Mouse (Mus musculus): ENCODE data around the gene Lima1.
"Not testable (repeated sequence)": the region's sequence is repeated elsewhere in the genome, so short reads cannot be mapped to it uniquely, and the experiment has no call there.

Gene Lima1

GRCm38 (mm10) chr15:99835191-99835590, 40.1 kb downstream of the Lima1 start:
- no peak for DNase-seq (ENCODE audit: low read depth, low spot score)

DNA sequence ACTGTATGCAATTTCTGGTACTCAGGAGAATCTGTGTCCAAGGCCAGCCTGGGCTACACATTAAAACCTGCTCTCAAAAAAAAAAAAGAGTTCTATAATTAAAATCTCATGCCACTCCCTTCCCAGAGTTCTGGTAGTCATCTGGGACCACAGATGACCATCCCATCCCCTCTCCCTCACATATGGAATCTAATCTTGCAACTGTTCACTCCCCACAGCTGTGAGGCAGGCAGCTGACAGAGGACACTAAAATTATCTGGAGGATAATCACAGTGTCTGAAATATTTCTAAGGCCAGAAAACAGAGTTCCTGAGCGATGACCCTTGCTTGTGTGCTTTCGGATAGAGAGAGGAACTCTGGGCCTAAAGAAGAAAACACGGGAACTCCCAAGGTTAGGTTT, 40.6 kb downstream of the Lima1 start:
- no peak for DNase-seq (ENCODE audit: low read depth, low spot score)

DNA sequence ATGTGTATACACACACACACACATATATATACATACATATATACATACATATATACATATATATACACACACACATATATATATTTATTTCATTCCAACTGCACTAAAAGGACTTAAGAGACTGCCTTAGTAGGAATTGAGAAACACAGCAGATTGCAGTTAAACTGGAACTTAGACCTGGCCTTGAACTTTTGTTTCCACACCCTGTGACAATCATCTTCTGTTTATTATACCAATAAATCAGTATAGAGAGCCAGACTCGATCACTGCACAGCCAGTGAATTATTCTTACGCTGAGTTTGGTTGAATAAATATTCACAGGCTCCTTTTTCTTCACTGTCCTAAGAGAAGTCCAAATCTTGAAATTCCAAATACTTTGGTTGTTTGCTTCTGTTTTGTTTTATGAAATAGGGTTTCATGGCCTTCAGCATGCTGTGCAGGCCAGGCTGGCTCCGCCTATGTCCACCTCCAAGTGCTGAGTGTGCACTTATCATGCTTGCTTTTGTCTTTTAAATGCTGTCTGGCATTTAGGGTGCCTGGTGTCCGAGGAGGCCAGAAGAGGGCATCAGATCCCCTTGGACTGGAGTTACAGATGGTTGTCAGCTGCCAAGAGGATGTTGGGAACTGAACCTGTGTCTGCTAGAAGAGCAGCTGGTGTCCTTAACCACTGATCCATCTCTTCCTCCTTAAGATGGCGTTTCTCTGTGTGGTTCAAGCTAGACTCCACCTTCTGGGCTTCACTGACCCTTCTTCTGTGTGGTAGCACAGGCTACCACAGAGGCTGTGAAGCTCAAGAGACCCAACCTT, 41.4 kb downstream of the Lima1 start:
- DNase-seq (ENCODE audit: low read depth, low spot score): no peak

GRCm38 (mm10) chr15:99831535-99831934, 43.7 kb downstream of the Lima1 start:
- DNase-seq (ENCODE audit: low read depth, low spot score): no peak

DNA sequence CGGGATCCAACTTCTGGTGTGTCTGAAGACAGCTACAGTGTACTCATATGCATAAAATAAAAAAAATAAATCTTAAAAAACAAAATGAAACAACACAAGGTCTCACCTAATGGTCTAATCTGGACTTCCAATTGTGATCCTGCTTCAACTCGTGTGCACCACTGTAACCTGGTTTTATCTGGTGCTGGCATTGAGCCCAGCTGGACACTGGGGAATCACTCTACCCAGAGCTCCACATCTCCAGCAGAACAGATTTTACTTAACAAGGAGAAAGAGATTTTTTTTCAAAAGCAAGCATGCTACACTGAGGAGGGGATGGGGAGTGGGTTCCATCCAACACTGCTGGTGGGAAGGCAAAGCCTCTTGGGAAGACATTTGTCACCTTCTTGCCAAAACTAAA, 47.2 kb downstream of the Lima1 start:
- no peak for DNase-seq (ENCODE audit: low read depth, low spot score)

DNA sequence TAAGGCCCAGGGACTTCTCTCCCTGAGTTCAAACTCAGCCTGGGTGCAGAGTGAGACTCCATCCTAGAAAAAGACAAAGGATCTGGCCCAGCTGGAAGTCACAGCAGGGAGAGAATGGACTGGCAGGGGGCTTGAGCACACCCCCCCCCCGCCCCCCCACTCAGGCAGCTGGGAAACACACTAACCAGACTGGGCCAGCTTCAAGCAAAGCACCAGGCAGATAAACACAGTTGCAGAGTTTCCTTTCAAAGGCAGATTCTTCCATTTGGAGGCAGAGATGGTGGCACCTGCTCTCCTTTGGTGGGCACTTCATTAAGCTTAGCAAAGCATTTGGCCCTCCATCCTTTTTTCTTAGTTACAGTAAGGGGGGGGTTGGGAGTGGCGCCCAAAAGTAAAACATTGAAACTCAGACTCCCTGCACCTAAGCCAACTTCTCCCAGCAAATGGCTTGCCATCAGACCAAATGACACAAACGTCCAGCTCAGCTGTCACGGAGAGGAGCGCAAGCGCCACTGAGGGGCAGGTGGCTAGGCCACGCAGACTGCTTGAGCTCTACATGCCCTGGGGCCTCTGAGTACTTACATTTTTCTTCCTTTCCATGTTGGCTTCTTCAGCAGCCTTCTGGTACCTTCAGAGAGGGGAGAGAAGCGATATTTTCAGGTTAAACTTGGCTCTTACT, 48.9 kb downstream of the Lima1 start:
- DNase-seq (ENCODE audit: low read depth, low spot score): no peak

GRCm38 (mm10) chr15:99825211-99825610, 50.0 kb downstream of the Lima1 start:
- DNase-seq (ENCODE audit: low read depth, low spot score): no peak

- no peak for DNase-seq (ENCODE audit: low read depth, low spot score)
These were observed 51.8 kb downstream of the Lima1 start for GRCm38 (mm10) chr15:99823322-99823898.

DNA sequence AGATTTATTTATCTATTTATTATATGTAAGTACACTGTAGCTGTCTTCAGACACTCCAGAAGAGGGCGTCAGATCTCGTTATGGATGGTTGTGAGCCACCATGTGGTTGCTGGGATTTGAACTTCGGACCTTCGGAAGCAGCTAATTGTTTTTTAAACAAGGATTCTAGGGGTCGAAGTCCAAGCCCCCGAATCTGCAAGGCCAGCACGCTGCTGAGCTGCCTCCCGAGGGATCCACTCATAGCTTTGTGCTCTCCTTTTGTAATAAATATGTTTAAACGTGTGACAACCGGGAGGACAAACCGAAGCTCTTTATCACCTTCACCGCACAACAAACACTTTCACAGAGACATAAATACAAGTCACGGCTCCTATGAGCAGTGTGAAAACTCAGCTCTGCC, 52.8 kb downstream of the Lima1 start:
- not testable (repeated sequence) for DNase-seq (ENCODE audit: low read depth, low spot score)

DNA sequence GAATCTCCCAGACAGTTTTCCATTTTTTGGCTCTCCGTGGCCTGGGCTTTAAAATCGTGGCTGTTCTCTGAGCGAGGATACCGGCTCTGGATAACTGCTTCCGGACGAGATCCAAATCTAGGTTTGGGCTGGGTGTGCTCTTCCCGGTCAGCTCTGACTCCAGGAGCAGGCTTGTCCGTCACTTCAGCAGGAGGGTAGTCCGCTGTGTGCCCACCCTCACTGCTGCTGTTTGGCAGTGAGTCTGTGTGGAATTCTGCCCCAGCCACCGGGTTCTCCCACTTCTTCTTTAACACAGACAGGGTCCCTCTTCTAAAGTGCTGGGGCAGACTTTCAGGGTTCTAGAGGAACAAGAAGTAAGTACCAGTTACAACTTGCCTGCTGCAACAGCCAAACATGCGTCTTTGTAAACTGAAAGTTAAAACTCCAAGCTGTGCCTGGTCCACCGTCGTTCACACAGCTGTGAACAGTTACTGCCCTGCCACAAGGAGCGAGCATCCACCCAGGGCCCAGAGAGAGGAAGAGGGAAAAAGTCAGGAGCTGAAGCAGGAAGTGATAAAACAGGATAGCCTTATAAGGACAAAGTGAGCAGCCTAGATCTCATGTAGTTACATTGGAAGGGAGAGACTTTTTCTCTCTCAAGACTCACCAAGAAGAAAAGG, 55.5 kb downstream of the Lima1 start:
- no peak for DNase-seq (ENCODE audit: low read depth, low spot score)

GRCm38 (mm10) chr15:99819109-99819440, 56.2 kb downstream of the Lima1 start:
- no peak for DNase-seq (ENCODE audit: low read depth, low spot score)

DNA sequence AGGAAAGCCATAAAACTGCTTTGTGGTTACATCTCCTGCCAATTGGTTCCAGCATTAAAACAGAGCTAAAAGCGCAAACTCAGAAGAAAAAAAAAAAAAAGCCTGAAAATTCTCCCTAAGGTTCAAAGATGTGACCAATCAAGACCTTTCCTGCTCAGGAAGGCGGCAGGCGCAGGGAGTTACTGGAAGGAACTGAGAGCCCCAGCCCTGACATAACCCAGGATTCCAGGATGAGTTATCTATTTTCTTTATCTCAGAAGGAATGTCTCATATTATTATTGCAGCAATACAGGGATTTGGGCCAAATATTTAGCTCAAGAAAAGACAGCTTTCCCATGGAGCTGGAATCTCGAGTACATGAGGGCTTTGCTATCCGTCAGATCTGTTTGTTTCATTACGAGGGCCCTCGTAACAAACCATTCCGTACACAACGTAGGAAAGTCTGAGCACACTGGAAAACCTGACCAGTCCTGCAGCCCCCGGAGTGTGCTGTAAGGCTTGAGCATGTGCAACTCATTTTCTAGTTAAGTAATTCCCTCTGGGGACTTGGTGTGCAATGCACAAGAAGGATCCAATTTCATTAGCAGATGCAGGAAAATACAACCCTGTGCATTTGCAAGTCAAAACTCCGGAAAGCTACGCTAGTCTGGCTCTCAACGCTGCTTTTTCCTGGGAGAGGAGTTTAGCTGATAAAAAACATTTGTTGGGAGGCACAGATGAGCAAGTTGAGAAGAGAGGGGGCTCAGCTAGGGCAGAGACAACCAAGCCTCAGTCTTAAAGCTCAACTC, 56.7 kb downstream of the Lima1 start:
- DNase-seq (ENCODE audit: low read depth, low spot score): no peak

DNA sequence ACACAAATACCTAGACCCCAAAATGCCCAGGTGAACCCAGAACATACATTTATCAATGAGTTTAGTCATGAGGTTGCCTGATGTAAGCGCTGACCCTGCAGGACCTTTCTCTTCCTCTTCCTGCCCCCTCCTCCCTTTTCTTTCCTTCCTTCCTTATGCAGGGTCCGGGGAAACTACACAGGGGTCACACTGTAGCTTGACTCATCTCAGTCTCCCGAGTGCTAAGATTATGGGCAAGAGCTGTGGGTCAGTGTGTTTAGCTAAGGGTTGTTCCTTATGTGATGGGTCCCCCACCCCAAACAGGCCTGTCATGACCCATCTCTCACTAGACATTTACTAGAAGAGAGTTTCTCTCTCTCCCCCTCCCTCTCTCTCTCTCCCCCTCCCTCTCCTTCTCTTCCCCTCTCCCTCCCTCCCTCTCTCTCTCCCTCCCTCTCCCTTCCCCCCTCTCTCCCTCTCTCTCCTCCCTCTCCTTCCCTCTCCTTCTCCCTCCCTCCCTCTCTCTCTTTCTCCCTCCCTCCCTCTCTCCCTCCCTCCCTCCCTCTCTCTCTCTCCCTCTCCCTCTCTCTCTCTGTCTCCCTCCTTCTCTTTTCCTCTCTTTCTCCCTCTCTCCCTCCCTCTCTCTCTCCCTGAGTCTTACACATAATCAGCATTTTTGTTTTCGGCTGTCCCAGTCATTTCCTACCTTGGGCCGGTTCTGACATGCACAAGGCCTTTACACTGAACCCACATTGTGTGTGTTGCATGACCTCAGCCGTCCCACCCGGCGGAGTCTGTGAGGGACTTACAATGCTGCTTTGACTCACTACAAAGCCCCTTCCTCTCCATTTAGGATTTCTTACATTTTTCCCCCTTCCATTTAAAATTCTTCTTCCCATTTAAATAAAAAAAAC, 57.7 kb downstream of the Lima1 start:
- DNase-seq (ENCODE audit: low read depth, low spot score): no peak

- DNase-seq (ENCODE audit: low read depth, low spot score): no peak
These were observed 59.3 kb downstream of the Lima1 start for GRCm38 (mm10) chr15:99815999-99816398.

DNA sequence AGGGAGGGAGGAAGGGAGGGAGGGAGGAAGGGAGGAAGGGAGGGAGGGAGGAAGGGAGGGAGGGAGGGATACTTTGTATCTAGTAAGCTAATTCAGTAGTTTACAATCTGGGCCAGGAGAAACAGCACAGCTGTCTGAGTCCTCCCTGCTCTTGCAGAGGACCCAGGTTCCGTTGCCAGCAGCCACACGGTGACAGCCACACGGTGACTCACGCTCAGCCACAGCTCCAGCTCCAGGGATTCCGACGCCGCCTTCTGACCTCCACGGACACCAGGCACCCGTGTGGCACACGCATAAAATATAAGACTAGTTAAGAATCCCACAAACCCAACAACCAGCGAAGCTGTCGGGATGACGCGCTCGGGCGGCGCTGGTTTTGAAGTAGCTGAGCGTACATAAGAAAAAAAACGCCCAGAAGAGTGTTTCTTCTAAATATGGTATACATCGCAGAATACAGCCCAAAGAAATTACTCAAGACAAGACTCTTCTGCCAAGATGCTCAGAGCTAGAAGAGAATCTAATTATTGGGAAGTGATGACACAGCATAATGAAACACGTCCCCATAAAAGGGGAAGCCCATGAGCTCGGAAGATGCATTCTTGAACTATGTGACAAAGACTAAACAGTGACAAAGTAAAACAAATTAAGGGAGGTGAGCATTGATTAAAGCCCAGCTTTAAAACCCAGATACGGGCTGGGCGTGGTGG, 60.5 kb downstream of the Lima1 start:
- no peak for DNase-seq (ENCODE audit: low read depth, low spot score)

DNA sequence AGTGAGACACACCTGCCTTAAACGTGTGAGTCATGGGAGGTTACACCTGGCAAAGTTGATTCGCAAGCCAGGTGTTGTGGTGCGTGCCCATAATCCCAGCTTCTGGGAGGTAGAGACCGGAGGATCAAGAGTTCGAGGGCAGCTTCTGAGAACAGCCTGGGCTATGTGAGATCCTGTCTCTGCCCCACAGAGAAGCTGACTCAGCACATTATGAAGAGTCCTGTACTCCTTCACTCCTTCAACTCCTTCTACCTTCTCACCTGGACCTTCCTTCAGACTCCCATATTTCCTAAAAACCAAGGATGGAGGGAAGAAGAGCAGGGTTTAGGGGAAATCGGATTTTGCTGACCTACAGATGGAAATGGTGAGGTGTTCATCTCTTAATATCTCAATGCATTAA, 61.6 kb downstream of the Lima1 start:
- DNase-seq (ENCODE audit: low read depth, low spot score): no peak

DNA sequence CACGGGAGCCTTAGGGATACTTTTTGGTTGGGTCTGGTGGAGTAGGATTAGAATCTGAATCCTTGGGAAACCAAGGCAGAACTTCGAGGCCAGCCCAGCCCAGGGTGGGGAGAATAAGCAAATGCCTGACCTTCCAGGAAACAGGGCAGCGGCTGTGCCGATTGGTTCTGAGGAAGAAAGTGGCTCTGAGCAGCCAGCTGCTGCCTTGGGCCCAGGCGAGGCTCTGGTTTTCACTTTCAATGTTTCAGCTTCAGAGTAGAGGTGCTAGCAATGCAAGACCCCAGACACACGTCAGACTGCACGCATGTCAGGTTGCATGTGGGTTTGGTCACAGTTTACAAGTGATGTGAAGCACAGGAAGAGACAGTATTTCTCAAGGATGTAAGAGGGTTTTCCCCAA, 63.2 kb downstream of the Lima1 start:
- DNase-seq (ENCODE audit: low read depth, low spot score): no peak

GRCm38 (mm10) chr15:99807776-99808735, 67.2 kb downstream of the Lima1 start:
- DNase-seq (ENCODE audit: low read depth, low spot score): no peak

DNA sequence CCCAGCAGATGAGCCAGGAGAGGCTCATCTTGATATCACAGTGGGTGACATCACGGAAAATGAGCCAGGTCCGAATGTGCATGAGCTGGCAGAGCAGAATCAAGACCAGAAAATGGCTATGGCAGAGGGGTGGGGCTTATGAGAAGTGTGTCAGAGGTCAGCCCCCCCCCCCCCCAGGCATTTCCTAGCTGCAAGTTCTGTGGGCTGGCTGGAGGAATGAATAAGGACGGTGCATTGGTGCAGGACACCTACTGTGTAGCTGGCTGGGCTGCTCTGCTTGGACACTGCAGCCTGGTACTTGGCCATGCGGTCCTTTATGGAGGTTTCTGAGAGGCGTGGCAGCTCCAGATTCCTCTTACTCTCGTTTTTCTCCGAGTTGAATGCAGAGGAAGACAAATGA, 69.1 kb downstream of the Lima1 start:
- DNase-seq (ENCODE audit: low read depth, low spot score): no peak

Measured in c-Kit-negative CD71-positive TER-119-positive erythroid progenitor cells, embryonic 14.5 days (primary cell).